Mouse (Mus musculus): ENCODE measurements at regions not wholly inside any gene's neighbourhood (a gene's known extent, or its start where the extent isn't known, plus 50 kb on each side); places are given as distances from the start of the nearest gene placed in this dataset.

DNA sequence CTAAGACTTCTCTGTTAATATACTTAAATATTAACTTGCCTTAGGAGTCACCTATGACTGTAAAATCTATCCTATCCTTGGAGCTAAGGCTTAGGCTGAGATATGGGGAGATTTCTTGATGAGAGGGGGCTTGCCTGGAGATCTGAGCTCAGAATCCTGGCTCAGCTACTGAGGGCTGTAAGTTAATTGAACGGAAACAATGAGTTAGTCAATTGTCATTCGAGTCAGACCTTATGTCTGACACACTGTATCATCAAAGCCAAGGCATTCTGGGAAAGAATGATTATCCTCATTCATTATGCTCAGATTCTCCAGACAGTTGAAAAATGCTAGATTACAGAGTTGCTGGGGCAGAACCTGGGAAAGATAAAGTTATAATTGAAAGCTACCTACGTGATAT is 118.5 kb downstream of the Zfp395 start:
- no peak for DNase-seq (ENCODE audit: extremely low spot score, low spot score)

DNA sequence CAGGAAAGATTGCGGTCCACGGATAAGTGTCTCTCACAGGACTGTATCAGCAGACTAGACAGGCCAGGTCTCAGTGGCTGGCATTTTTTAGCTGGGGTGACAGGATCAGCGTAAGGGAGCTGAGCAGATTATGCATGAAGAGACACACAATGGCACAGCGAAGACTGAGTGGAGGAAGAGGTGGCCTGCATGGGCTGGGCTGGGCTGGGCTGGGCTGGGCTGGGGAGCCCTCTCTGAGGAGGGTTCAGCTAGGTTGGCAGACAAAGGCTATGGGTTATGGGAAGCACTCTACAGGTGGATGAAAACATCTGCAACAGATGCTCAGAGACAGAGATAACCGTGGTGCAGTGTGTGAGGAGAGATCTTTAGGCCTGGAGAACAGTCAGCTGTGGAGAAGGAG is 121.6 kb downstream of the Zfp395 start:
- DNase-seq (ENCODE audit: extremely low spot score, low spot score): no peak

DNA sequence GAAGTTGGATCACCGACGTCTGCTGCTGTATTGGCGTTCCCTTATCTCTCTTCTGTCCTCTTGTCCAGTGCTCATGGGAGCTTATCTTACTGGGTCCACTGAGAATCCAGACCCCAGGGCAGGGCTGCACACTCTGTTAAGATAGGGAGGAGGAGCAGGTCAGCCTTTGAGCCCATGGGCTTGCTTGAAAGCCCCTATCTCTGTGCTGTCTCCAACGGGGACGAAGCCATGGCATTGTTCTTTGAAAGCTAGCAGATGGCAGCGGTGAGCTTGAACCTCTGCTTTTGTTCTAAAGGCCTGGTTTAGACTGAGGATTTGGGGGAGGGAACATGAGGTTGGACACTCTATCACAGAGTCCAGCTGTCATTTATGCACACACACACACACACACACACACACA is 122.2 kb downstream of the Zfp395 start:
- DNase-seq (ENCODE audit: extremely low spot score, low spot score): peak; percentile 16
